Mouse (Mus musculus) kidney, embryonic 16.5 days (tissue): ENCODE measurements at regions not wholly inside any gene's neighbourhood (a gene's known extent, or its start where the extent isn't known, plus 50 kb on each side); places are given as distances from the start of the nearest gene placed in this dataset.

Source experiments
- ATAC-seq: fragments of 200-750 bp; cut with Nextera tagmentation; 2 replicates; pipeline ENCODE4 v1.8.0; 2017; ENCODE audit warnings: moderate TSS enrichment; ENCODE audit not compliant: low FRiP score, low TSS enrichment
- H3K27ac ChIP-seq: fragments of 300-500 bp; sonication (generic); 2 replicates; pipeline ENCODE4 v1.5.1; 2014; ENCODE audit warnings: low read length
- H3K27me3 ChIP-seq: fragments of 300-500 bp; sonication (generic); 2 replicates; pipeline ENCODE4 v1.6.1; 2014; ENCODE audit warnings: low read length, control low read depth, mixed read lengths; ENCODE audit not compliant: insufficient read depth
- H3K36me3 ChIP-seq: fragments of 300-500 bp; sonication (generic); 2 replicates; pipeline ENCODE4 v1.6.1; 2014; ENCODE audit warnings: low read length, control low read depth, mixed read lengths; ENCODE audit not compliant: insufficient read depth
- H3K4me1 ChIP-seq: fragments of 300-500 bp; sonication (generic); 2 replicates; pipeline ENCODE4 v1.6.1; 2014; ENCODE audit warnings: low read length, control low read depth, mixed read lengths; ENCODE audit not compliant: insufficient read depth
- H3K4me2 ChIP-seq: fragments of 300-500 bp; sonication (generic); replicated peaks from 2 replicates; pipeline ENCODE4 v1.6.1; 2014; ENCODE audit warnings: low read depth, low read length
- H3K4me3 ChIP-seq: fragments of 300-500 bp; sonication (generic); 2 replicates; pipeline ENCODE4 v1.5.1; 2014; ENCODE audit warnings: mild to moderate bottlenecking, low read length
- H3K9ac ChIP-seq: fragments of 300-500 bp; sonication (generic); replicated peaks from 2 replicates; pipeline ENCODE4 v1.6.1; 2014; ENCODE audit warnings: low read length
- H3K9me3 ChIP-seq: fragments of 300-500 bp; sonication (generic); 2 replicates; pipeline ENCODE4 v1.6.1; 2016; ENCODE audit warnings: low read length, control low read depth
- WGBS: fragments of 180-500 bp; shearing (Covaris S2); extraction: QIAGEN DNeasy Blood & Tissue Kit; methylation state at CpG from one replicate; pipeline ENCODE4 v1.1.7; 2014; 5-methylcytosine and 5-hydroxymethylcytosine counted together

GRCm38 (mm10) chr13:97520988-97521547 lies 239.4 kb downstream of the Gm10260 start:
- H3K9ac ChIP-seq: no peak overlapping the region
- H3K4me1 ChIP-seq: peaks cover 13% of the 10 kb centered on the region
- H3K27me3 ChIP-seq: no peaks in the 10 kb centered on the region
- H3K27ac ChIP-seq: no peak overlapping the region
- H3K4me2 ChIP-seq: no peak overlapping the region
- no peak overlapping the region for H3K4me3 ChIP-seq
- no peaks in the 10 kb centered on the region for H3K9me3 ChIP-seq
- no peaks in the 10 kb centered on the region for H3K36me3 ChIP-seq
- no peak for ATAC-seq
- WGBS: 78% methylated on average over 13 of the region's 13 CpGs

- Histone ChIP-seq H3K27ac (no peak overlapping the region), H3K4me3 (no peak overlapping the region), H3K9ac (no peak overlapping the region), H3K27me3 (no peaks in the 10 kb centered on the region), H3K9me3 (no peaks in the 10 kb centered on the region), H3K36me3 (no peaks in the 10 kb centered on the region), H3K4me1 (peaks cover 6% of the 10 kb centered on the region), H3K4me2 (no peak overlapping the region)
- WGBS: 97% methylated on average over 4 of the region's 4 CpGs
- ATAC-seq: no peak
Observed at GRCm38 (mm10) chr13:97516731-97517130, 243.7 kb downstream of the Gm10260 start.

GRCm38 (mm10) chr13:97514421-97515066 lies 245.9 kb downstream of the Gm10260 start:
- Histone ChIP-seq H3K4me1 (peaks cover 15% of the 10 kb centered on the region), H3K27ac (no peak overlapping the region), H3K9ac (no peak overlapping the region), H3K4me3 (no peak overlapping the region), H3K36me3 (no peaks in the 10 kb centered on the region), H3K9me3 (no peaks in the 10 kb centered on the region), H3K27me3 (no peaks in the 10 kb centered on the region), H3K4me2 (peak overlapping the region; percentile 15; the same call in 1 of the 2 replicates)
- ATAC-seq: 0 out of 2 replicates have a peak, but pooled peaks have one; percentile 35
- 46% methylated on average over 21 of the region's 21 CpGs for WGBS

GRCm38 (mm10) chr13:97512521-97512920 lies 247.9 kb downstream of the Gm10260 start:
- WGBS: 47% methylated on average over 4 of the region's 4 CpGs
- Histone ChIP-seq H3K4me1 (peaks cover 15% of the 10 kb centered on the region), H3K4me3 (no peak overlapping the region), H3K27ac (no peak overlapping the region), H3K36me3 (no peaks in the 10 kb centered on the region), H3K9me3 (no peaks in the 10 kb centered on the region), H3K9ac (no peak overlapping the region), H3K4me2 (no peak overlapping the region), H3K27me3 (no peaks in the 10 kb centered on the region)
- no peak for ATAC-seq

- no peak overlapping the region for H3K27ac ChIP-seq
- peak; percentile 87 for ATAC-seq
- no peaks in the 10 kb centered on the region for H3K9me3 ChIP-seq
- H3K4me3 ChIP-seq: no peak overlapping the region
- H3K36me3 ChIP-seq: no peaks in the 10 kb centered on the region
- H3K4me1 ChIP-seq: peaks cover 15% of the 10 kb centered on the region
- no peak overlapping the region for H3K4me2 ChIP-seq
- 54% methylated on average over 10 of the region's 10 CpGs for WGBS
- no peaks in the 10 kb centered on the region for H3K27me3 ChIP-seq
- no peak overlapping the region for H3K9ac ChIP-seq
Observed at GRCm38 (mm10) chr13:97510431-97511261, 249.8 kb downstream of the Gm10260 start.

GRCm38 (mm10) chr13:97504949-97505348 lies 255.5 kb downstream of the Gm10260 start:
- H3K27ac ChIP-seq: no peak overlapping the region
- H3K4me1 ChIP-seq: no peaks in the 10 kb centered on the region
- H3K4me2 ChIP-seq: no peak overlapping the region
- H3K4me3 ChIP-seq: no peak overlapping the region
- H3K36me3 ChIP-seq: no peaks in the 10 kb centered on the region
- H3K9me3 ChIP-seq: no peaks in the 10 kb centered on the region
- 87% methylated on average over 5 of the region's 5 CpGs for WGBS
- ATAC-seq: no peak
- no peaks in the 10 kb centered on the region for H3K27me3 ChIP-seq
- no peak overlapping the region for H3K9ac ChIP-seq

GRCm38 (mm10) chr13:97503955-97504739 lies 256.3 kb downstream of the Gm10260 start:
- 88% methylated on average over 10 of the region's 10 CpGs for WGBS

GRCm38 (mm10) chr13:97503391-97503790 lies 257.0 kb downstream of the Gm10260 start:
- no peak for ATAC-seq
- Histone ChIP-seq H3K27ac (no peak overlapping the region), H3K4me2 (no peak overlapping the region), H3K9ac (no peak overlapping the region), H3K36me3 (no peaks in the 10 kb centered on the region), H3K27me3 (no peaks in the 10 kb centered on the region), H3K4me1 (no peaks in the 10 kb centered on the region), H3K4me3 (no peak overlapping the region), H3K9me3 (no peaks in the 10 kb centered on the region)
- WGBS: 72% methylated on average over 5 of the region's 5 CpGs

More at GRCm38 (mm10) chr13:97503955-97504739, 256.3 kb downstream of the Gm10260 start:
- Histone ChIP-seq H3K27ac (no peak overlapping the region), H3K4me3 (no peak overlapping the region), H3K9ac (no peak overlapping the region), H3K36me3 (no peaks in the 10 kb centered on the region), H3K4me1 (no peaks in the 10 kb centered on the region), H3K9me3 (no peaks in the 10 kb centered on the region), H3K4me2 (no peak overlapping the region), H3K27me3 (no peaks in the 10 kb centered on the region)
- ATAC-seq: no peak

GRCm38 (mm10) chr13:97500155-97500554 lies 259.2 kb downstream of the Enc1 start:
- Histone ChIP-seq H3K36me3 (no peaks in the 10 kb centered on the region), H3K9ac (no peak overlapping the region), H3K9me3 (no peaks in the 10 kb centered on the region), H3K4me1 (no peaks in the 10 kb centered on the region), H3K4me3 (no peak overlapping the region), H3K27ac (no peak overlapping the region), H3K27me3 (no peaks in the 10 kb centered on the region), H3K4me2 (no peak overlapping the region)
- ATAC-seq: no peak
- WGBS: 82% methylated on average over 8 of the region's 8 CpGs
